Mouse (Mus musculus): ENCODE data around the gene Esam. TPM values are rescaled to one million over a fixed set of nuclear protein-coding genes. Genes with fewer than 3 reads are reported as not detected.

Esam gene
- polyA plus RNA-seq, 1 experiment from 2014 or later = 18.1 TPM

GRCm38 (mm10) chr9:37554279-37554678 is 26.4 kb downstream of the Esam start:
- DNase-seq (ENCODE audit: low spot score) = peak; percentile 37

DNA sequence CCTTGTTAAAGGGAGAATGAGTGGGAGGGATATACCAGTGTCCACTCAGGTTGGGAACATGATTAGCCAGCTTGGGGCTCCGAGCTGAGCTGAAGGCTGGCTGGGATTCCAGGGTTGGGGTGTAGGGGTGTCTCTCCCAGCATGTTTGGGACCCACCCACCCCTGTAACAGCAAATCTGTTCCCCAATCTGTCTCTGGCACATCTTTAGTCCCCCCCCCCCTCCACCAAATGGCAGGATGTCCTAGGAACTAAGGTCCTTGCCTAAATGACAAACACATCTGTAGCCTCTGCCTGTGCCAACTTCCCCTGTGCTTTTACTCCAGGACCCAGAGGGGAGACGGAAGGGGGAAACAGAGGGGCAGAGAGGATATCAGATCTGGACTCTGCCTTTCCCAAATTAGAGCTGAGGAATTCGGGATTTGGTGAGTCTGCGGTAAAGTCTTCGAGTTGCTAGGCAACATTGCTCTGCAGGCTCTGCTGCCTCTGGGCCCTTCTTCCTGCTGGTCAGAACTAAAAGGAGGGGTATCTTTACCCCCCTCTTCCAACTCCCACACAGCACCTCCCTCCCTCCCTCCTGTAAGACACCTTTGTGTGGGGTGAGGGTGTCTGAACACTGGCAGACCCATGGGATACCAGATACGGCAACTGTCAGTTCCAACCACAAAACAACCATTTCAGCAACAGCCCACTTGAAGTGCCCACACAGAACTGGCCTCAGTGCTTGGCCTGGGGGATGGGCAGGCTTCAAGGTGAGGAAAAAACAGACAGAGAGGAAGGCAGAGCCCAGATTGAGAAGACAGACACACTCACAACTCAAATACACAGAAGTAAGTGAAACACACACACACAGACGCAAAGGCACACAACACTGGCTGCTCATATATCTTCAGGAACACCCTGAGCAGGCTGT is 27.2 kb downstream of the Esam start, which contains the start of gene Siae:
TSS of gene Siae (plus strand) at position 861 of the 911 bp plus-strand sequence.
- DNase-seq (ENCODE audit: low spot score) = peak; percentile 2

- no peak for DNase-seq (ENCODE audit: low spot score)
Observed at GRCm38 (mm10) chr9:37556366-37556765, 28.5 kb downstream of the Esam start.

DNA sequence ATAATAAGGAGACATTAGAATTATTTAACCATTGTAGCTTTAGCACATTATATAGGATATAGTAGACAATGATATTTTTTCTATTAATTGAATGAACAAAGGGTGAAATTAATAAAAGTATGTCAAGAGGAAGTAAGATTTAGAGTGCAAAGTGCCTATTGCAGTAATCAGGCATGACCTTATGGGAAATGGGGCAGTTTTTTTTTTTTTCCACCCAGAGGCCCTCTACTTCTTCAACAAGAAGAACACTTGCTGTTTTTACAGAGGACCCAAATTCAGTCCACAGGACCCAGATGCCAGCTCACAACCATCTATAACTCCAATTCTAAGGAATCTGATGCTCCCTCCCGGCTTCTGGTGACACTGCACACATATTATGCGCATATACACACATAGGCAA is 32.7 kb downstream of the Esam start:
- no peak for DNase-seq (ENCODE audit: low spot score)

GRCm38 (mm10) chr9:37563805-37564204 is 35.9 kb downstream of the Esam start:
- no peak for DNase-seq (ENCODE audit: low spot score)

- DNase-seq (ENCODE audit: low spot score) = no peak
Observed at GRCm38 (mm10) chr9:37567019-37567418, 39.1 kb downstream of the Esam start.

DNA sequence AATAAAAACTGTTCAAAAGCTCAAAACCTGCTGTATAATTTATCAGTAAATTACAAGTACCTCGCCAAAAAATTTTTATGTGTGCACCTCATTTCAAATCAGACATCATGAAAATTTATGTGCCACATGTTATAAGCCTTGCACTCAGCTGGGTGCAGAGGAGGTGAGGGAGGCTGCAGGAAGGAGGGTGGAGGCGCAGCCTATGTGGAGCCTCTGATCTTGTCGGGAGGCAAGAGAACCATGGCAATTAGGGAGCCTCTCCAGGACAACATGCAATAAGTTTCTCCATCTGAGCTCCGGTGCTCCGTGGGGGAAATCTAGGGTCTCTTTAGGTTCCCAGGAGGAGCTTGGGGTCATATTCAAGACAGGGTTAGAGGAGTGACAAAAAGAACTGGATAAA is 39.6 kb downstream of the Esam start:
- no peak for DNase-seq (ENCODE audit: low spot score)

DNA sequence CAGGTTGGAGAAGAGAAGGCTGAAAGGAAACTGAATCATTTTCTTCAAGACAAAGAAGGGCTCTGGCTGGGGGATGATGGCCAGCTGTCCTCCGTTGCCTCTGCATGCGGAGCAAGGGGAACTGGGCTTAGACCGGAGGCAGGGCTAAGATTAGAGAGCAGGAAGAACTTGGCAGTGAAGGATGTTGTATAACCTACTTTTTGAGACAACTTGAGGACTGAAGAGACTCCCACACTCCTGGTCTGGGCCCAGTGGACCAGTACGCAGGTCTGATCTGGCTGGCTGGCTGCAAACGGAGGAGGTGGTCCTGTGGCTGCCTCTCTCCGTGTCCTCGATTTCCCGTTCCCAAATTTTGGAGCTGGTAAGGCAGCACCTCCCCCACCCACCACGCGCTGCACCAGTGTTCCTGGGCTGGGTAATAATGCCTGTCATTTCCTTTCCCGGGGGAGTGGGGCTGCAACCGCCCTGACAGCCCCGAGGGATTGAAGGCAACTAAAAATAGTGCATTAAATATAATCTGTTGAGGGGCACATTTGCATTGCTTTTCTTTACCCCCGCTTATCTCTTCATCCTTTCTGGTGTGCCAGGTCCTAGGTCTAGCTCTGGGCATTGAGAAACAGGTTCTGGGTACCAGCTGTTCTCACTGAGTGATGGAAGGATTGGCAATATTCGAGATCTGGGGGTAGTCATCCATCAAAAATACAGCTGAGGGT is 40.2 kb downstream of the Esam start:
- no peak for DNase-seq (ENCODE audit: low spot score)

GRCm38 (mm10) chr9:37568605-37569214 is 40.8 kb downstream of the Esam start:
- no peak for DNase-seq (ENCODE audit: low spot score)

DNA sequence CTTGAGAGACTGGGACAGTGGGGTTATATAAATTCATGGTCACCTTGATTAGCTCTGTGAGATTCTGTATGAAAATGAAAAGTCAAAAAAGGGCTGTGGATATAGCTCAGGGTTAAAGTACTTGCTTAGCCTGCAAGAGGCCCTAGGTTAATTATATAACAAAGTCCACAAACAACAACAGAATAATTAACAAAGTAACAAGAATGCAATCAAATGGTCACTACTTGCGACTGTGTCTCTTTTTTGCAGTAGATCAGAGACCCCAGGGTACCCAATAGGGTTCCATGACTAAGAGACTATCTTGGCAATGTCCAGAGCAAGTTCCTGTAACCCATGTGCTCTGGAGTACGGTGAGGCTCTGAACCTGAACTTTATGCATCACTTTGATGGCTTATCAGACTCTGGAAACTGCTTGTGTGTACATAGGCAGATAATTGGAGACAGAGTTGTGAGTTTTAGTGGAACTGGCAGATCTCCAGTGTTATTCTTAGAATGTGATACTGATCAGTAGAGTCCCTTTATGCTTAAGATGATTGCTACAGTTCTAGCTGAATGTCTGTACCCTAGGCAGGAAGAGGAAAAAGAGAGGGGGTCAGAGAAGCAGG is 41.5 kb downstream of the Esam start:
- no peak for DNase-seq (ENCODE audit: low spot score)

- DNase-seq (ENCODE audit: low spot score) = no peak
Observed at GRCm38 (mm10) chr9:37572204-37572876, 44.5 kb downstream of the Esam start.

GRCm38 (mm10) chr9:37576436-37576930 is 48.6 kb downstream of the Esam start:
- peak; percentile 49 for DNase-seq (ENCODE audit: low spot score)

DNA sequence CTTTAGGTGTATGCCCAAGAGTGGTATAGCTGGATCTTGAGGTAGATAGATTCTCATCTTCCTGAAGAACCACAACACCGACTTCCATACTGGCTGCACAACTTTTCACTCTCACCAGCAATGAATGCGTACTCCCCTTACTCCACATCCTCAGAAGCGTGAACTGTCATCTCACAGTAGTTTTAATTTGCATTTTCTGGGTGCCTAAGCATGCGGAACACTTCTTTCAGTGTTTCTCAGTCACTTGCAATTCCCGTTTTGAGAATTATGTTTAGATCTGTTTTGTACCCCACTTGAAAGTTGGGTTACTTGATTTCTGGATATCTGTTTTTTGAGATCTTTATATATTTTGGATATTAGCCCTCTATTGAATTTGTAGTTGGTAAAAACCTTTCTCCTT is 55.7 kb downstream of the Esam start:
- DNase-seq (ENCODE audit: low spot score) = no peak

- DNase-seq (ENCODE audit: low spot score) = no peak
Observed at GRCm38 (mm10) chr9:37586718-37587117, 58.8 kb downstream of the Esam start.

Other genes with a start within 250 kb of the Esam start
- gene Ccdc15, start 179.6 kb upstream of the Esam start, polyA plus RNA-seq (2015; fragmentation: Nextera tagmentation; extraction: Ambion mirVana) = 11.2 and 14.6 TPM in 2 replicates
- gene Hepacam, start 160.7 kb upstream of the Esam start, polyA plus RNA-seq (2015; fragmentation: Nextera tagmentation; extraction: Ambion mirVana) = 0.10 TPM in 1 of 2 replicates, not detected in the other
- gene Robo4, start 126.2 kb upstream of the Esam start, polyA plus RNA-seq (2015; fragmentation: Nextera tagmentation; extraction: Ambion mirVana) = 2.5 and 3.4 TPM in 2 replicates
- gene Robo3, start 94.8 kb upstream of the Esam start, polyA plus RNA-seq (2015; fragmentation: Nextera tagmentation; extraction: Ambion mirVana) = 0.14 and 0.23 TPM in 2 replicates
- 15.5 and 16.7 TPM in 2 replicates for gene Msantd2, start 38.8 kb upstream of the Esam start, polyA plus RNA-seq (2015; fragmentation: Nextera tagmentation; extraction: Ambion mirVana)
- 0.95 and 1.1 TPM in 2 replicates for gene Vsig2, start 11.2 kb downstream of the Esam start, polyA plus RNA-seq (2015; fragmentation: Nextera tagmentation; extraction: Ambion mirVana)
- gene Nrgn, start 24.8 kb downstream of the Esam start, polyA plus RNA-seq (2015; fragmentation: Nextera tagmentation; extraction: Ambion mirVana) = 6.8 and 8.4 TPM in 2 replicates
- gene Siae, start 27.6 kb downstream of the Esam start, polyA plus RNA-seq (2015; fragmentation: Nextera tagmentation; extraction: Ambion mirVana) = 10.7 and 11.2 TPM in 2 replicates
- gene Spa17, start 85.6 kb downstream of the Esam start, polyA plus RNA-seq (2015; fragmentation: Nextera tagmentation; extraction: Ambion mirVana) = 2.8 and 4.3 TPM in 2 replicates
- gene Tbrg1, start 129.2 kb downstream of the Esam start, polyA plus RNA-seq (2015; fragmentation: Nextera tagmentation; extraction: Ambion mirVana) = 111 and 115 TPM in 2 replicates
- gene Panx3, start 141.2 kb downstream of the Esam start, polyA plus RNA-seq (2015; fragmentation: Nextera tagmentation; extraction: Ambion mirVana) = not detected in 2 replicates
- not detected in 2 replicates for gene Olfr160, start 188.2 kb downstream of the Esam start, polyA plus RNA-seq (2015; fragmentation: Nextera tagmentation; extraction: Ambion mirVana)
- gene Olfr874, start 217.0 kb downstream of the Esam start, polyA plus RNA-seq (2015; fragmentation: Nextera tagmentation; extraction: Ambion mirVana) = not detected in 2 replicates
- not detected in 2 replicates for gene Olfr875, start 243.8 kb downstream of the Esam start, polyA plus RNA-seq (2015; fragmentation: Nextera tagmentation; extraction: Ambion mirVana)

All from thymus, postnatal 0 days (tissue).